Mouse (Mus musculus): ENCODE data around the gene Rsu1.

GRCm38 (mm10) chr2:13094045-13094444, 177.2 kb downstream of the Rsu1 start:
- TF ChIP-seq CTCF (conservative IDR thresholded peaks at IDR 0.05; ENCODE audit: insufficient read depth, insufficient read length, low read depth, low read length) (no peak), POLR2A (IDR thresholded peaks at IDR 0.05; ENCODE audit: low read depth, low read length) (no peak)
